Mouse (Mus musculus): Measurements from ENCODE around the gene Trim66. TPM values are rescaled to one million over a fixed set of nuclear protein-coding genes. Genes with fewer than 3 reads are reported as not detected.

Trim66 gene
- polyA plus RNA-seq, 1 experiment from 2014 or later: 0.08 TPM

GRCm38 (mm10) chr7:109480765-109481197 lies 27.2 kb downstream of the Trim66 start:
- Histone ChIP-seq H3K36me3 (no peaks in the 10 kb centered on the region), H3K4me3 (no peak overlapping the region), H3K4me2 (replicated peaks) (peak overlapping the region; percentile 31), H3K9me3 (replicated peaks) (no peaks in the 10 kb centered on the region), H3K4me1 (no peaks in the 10 kb centered on the region), H3K27ac (no peak overlapping the region), H3K27me3 (no peaks in the 10 kb centered on the region), H3K9ac (no peak overlapping the region)
- WGBS: 23% methylated on average over 7 of the region's 7 CpGs
- peak; percentile 66; the same call in 1 of the 2 replicates for ATAC-seq (ENCODE audit: low FRiP score)

GRCm38 (mm10) chr7:109477926-109478325 lies 30.0 kb downstream of the Trim66 start:
- no peaks in the 10 kb centered on the region for H3K9me3 ChIP-seq (replicated peaks)
- no peaks in the 10 kb centered on the region for H3K36me3 ChIP-seq
- no peak for ATAC-seq (ENCODE audit: low FRiP score)
- H3K4me2 ChIP-seq (replicated peaks): no peak overlapping the region
- H3K27me3 ChIP-seq: no peaks in the 10 kb centered on the region
- no peaks in the 10 kb centered on the region for H3K4me1 ChIP-seq
- H3K4me3 ChIP-seq: no peak overlapping the region
- H3K27ac ChIP-seq: no peak overlapping the region
- H3K9ac ChIP-seq: no peak overlapping the region
- 87% methylated on average over 3 of the region's 3 CpGs for WGBS

- Histone ChIP-seq H3K9me3 (replicated peaks) (no peaks in the 10 kb centered on the region), H3K9ac (no peak overlapping the region), H3K27me3 (no peaks in the 10 kb centered on the region), H3K4me1 (peaks cover 8% of the 10 kb centered on the region; the same call in 1 of the 2 replicates), H3K36me3 (no peaks in the 10 kb centered on the region), H3K4me2 (replicated peaks) (no peak overlapping the region), H3K27ac (no peak overlapping the region), H3K4me3 (no peak overlapping the region)
- ATAC-seq (ENCODE audit: low FRiP score): no peak
- WGBS: 76% methylated on average over 4 of the region's 4 CpGs
These were observed 37.2 kb downstream of the Trim66 start for GRCm38 (mm10) chr7:109470700-109471099.

DNA sequence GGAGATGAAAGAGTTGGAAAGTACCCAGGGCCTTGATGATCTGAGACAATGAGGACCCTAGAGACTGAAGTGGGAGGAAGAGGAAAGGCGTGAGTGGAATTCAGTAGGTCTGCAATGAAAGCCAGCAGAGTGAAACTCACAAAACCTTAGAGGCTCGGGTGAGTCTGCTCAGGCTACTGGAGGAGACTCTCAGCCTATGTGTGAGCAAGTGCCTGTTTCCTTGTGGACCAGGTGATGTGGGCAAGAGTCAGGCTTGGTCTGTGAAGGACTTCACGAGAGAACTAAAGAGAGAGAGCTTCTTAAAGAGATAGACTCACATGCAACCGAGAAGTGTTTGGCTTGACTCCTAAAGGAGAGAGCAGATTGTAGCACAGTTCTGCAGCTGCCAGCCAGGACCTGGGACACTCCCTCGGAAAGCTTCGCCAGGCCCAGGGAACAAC lies 39.7 kb downstream of the Trim66 start:
- Histone ChIP-seq H3K4me2 (replicated peaks) (no peak overlapping the region), H3K4me3 (no peak overlapping the region), H3K27me3 (no peaks in the 10 kb centered on the region), H3K9ac (no peak overlapping the region), H3K36me3 (no peaks in the 10 kb centered on the region), H3K4me1 (peaks cover 8% of the 10 kb centered on the region; the same call in 1 of the 2 replicates), H3K9me3 (replicated peaks) (no peaks in the 10 kb centered on the region), H3K27ac (no peak overlapping the region)
- 52% methylated on average over 6 of the region's 6 CpGs for WGBS
- ATAC-seq (ENCODE audit: low FRiP score): no peak

DNA sequence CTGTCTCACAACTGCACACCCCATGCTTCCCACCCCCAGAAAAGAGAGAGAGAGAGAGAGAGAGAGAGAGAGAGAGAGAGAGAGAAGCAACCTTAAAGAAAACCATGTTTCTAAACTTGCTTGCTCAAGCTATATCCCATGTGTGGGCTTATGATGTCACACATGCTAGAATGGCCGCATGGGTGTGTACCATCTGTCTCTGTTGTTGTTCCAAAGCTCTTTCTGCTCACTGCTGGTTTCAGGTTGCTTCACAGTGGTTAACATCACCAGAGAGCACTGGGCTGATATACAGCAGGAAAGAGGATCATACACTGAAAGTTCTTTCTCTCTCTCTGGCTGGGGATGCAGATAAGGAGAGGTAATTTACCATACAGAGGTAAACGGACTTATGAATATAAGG lies 40.3 kb downstream of the Trim66 start:
- no peaks in the 10 kb centered on the region for H3K36me3 ChIP-seq
- H3K27me3 ChIP-seq: no peaks in the 10 kb centered on the region
- H3K4me1 ChIP-seq: peaks cover 8% of the 10 kb centered on the region; the same call in 1 of the 2 replicates
- no peak overlapping the region for H3K9ac ChIP-seq
- no peak for ATAC-seq (ENCODE audit: low FRiP score)
- no peaks in the 10 kb centered on the region for H3K9me3 ChIP-seq (replicated peaks)
- H3K4me3 ChIP-seq: no peak overlapping the region
- no peak overlapping the region for H3K4me2 ChIP-seq (replicated peaks)
- WGBS: 47% methylated on average over 2 of the region's 2 CpGs
- no peak overlapping the region for H3K27ac ChIP-seq

DNA sequence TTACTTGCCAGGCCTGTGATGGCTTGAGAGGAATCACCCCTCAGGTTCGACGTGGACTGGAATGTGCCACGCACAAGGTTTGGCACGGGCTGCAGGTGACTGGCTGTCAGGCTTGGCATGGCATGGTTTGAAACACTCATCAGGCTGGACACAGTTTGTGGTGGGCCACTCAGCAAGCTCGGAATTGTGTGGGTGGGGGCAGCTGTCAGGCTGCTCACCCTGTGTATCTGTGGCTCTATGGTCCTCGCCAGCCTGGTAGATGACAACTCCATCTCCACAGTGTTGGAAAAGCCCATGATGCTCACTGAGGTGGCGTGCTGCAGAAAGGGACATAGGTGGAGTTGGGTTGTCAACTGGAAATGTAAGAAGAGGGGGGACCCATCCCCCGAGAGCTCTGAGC lies 47.2 kb downstream of the Trim66 start:
- Histone ChIP-seq H3K36me3 (no peaks in the 10 kb centered on the region), H3K27me3 (0 out of 2 replicates have a peak, but pooled peaks cover 6% of the 10 kb centered on the region), H3K27ac (no peak overlapping the region), H3K9ac (no peak overlapping the region), H3K4me3 (no peak overlapping the region), H3K4me2 (replicated peaks) (no peak overlapping the region), H3K9me3 (replicated peaks) (no peaks in the 10 kb centered on the region), H3K4me1 (no peaks in the 10 kb centered on the region)
- WGBS: 92% methylated on average over 8 of the region's 8 CpGs
- no peak for ATAC-seq (ENCODE audit: low FRiP score)

DNA sequence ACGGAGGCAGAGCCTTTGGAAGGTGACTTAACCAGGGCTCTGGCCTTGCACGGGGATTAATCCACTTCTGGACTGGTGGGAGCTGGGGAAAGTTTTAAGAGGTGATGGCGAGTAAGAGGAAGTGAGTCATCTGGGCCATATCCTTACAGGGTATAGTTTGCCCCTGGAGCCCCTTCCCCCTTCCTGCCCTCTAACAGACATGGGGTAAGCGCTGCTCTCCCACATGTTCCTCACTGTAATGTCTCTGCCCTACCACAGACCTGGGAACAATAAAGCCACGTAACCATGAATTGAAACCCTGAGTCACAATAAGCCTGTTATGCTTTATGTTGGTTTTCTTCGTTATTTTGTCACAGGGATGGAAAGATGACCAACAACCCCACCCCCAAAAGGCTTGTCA lies 51.4 kb downstream of the Trim66 start:
- no peak overlapping the region for H3K9ac ChIP-seq
- H3K4me1 ChIP-seq: no peaks in the 10 kb centered on the region
- no peaks in the 10 kb centered on the region for H3K9me3 ChIP-seq (replicated peaks)
- 85% methylated on average over 6 of the region's 6 CpGs for WGBS
- no peak overlapping the region for H3K27ac ChIP-seq
- no peaks in the 10 kb centered on the region for H3K36me3 ChIP-seq
- no peak overlapping the region for H3K4me2 ChIP-seq (replicated peaks)
- no peak for ATAC-seq (ENCODE audit: low FRiP score)
- H3K4me3 ChIP-seq: no peak overlapping the region
- H3K27me3 ChIP-seq: 0 out of 2 replicates have a peak, but pooled peaks cover 6% of the 10 kb centered on the region

DNA sequence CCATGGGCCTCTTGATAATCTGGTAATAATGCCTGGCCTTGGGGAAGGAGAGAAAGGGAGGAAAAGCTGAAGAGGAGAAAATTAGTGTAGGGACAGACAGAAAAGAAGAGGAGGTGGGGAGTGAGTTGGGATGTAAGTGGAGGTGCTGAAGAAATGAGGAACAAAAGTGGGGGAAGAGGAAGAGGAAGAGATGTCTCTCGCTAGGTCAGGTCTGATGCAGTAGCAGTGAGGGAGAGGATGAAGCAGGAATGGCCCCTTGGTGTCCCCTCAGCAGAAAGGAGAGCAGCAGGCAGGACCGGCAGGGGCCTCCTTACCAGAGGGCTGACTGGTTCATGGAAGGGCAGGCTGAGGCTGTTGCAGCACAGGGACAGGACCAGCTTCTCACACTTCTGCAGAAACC lies 52.2 kb downstream of the Trim66 start:
- H3K4me3 ChIP-seq: no peak overlapping the region
- no peak overlapping the region for H3K4me2 ChIP-seq (replicated peaks)

DNA sequence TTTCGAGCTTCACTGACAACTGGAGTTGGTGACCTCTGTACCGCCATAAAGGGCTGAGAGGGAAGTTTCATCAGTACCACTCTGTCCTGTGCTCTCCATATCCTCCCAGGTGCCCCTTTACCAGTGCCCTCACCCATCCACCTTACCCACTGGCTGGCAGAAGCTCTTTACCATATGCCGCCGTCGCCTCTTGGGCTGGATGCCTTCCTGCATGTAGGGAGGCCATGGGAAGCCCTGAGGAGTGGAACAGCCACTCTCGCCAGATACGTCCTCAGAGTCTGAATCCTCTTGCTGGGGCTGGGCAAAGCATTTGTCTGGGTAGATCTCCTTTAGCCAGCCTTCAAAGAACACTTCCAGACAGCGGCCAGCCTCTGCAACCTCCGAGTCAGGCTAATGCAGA lies 53.1 kb downstream of the Trim66 start:
- no peak overlapping the region for H3K4me3 ChIP-seq
- WGBS: 91% methylated on average over 9 of the region's 9 CpGs
- no peaks in the 10 kb centered on the region for H3K9me3 ChIP-seq (replicated peaks)
- H3K27me3 ChIP-seq: 0 out of 2 replicates have a peak, but pooled peaks cover 6% of the 10 kb centered on the region
- no peak overlapping the region for H3K4me2 ChIP-seq (replicated peaks)
- no peak overlapping the region for H3K27ac ChIP-seq
- no peak overlapping the region for H3K9ac ChIP-seq
- ATAC-seq (ENCODE audit: low FRiP score): no peak
- H3K36me3 ChIP-seq: no peaks in the 10 kb centered on the region
- H3K4me1 ChIP-seq: no peaks in the 10 kb centered on the region

More for the DNA sequence above, 52.2 kb downstream of the Trim66 start:
- Histone ChIP-seq H3K36me3 (no peaks in the 10 kb centered on the region), H3K27me3 (0 out of 2 replicates have a peak, but pooled peaks cover 6% of the 10 kb centered on the region), H3K9me3 (replicated peaks) (no peaks in the 10 kb centered on the region), H3K9ac (no peak overlapping the region), H3K4me1 (no peaks in the 10 kb centered on the region), H3K27ac (no peak overlapping the region)
- 75% methylated on average over 2 of the region's 2 CpGs for WGBS
- no peak for ATAC-seq (ENCODE audit: low FRiP score)

GRCm38 (mm10) chr7:109448060-109448459 lies 59.9 kb downstream of the Trim66 start:
- Histone ChIP-seq H3K9ac (no peak overlapping the region), H3K9me3 (replicated peaks) (no peaks in the 10 kb centered on the region), H3K27ac (no peak overlapping the region), H3K27me3 (no peaks in the 10 kb centered on the region), H3K4me3 (no peak overlapping the region), H3K4me2 (replicated peaks) (no peak overlapping the region), H3K36me3 (no peaks in the 10 kb centered on the region), H3K4me1 (no peaks in the 10 kb centered on the region)
- 58% methylated on average over 2 of the region's 2 CpGs for WGBS
- ATAC-seq (ENCODE audit: low FRiP score): no peak

DNA sequence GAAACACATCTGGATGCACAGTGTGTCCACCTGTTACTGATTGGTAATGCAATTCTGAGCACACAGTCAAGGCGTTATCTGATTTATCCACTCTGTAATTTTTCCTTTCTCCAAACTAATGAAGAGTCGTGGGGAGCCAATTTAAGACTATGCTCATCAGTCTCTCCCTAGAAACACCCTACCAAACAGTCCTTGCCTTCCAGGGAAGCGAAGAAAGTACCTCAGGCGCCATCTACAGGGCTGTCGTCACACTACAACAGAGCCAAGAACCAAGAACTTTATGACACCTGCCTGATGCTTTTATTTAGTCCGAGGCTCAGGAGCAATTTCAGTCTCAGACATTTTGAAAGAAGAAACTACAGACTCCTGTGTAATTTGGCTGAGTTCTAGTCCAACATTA lies 62.9 kb downstream of the Trim66 start:
- no peaks in the 10 kb centered on the region for H3K36me3 ChIP-seq
- ATAC-seq (ENCODE audit: low FRiP score): no peak
- 11% methylated on average over 6 of the region's 6 CpGs for WGBS
- no peak overlapping the region for H3K4me3 ChIP-seq
- H3K4me1 ChIP-seq: peaks cover 5% of the 10 kb centered on the region; the same call in 1 of the 2 replicates
- no peak overlapping the region for H3K9ac ChIP-seq
- H3K9me3 ChIP-seq (replicated peaks): no peaks in the 10 kb centered on the region
- no peak overlapping the region for H3K4me2 ChIP-seq (replicated peaks)
- H3K27me3 ChIP-seq: no peaks in the 10 kb centered on the region
- no peak overlapping the region for H3K27ac ChIP-seq

GRCm38 (mm10) chr7:109442739-109443138 lies 65.2 kb downstream of the Trim66 start:
- 77% methylated on average over 5 of the region's 5 CpGs for WGBS
- Histone ChIP-seq H3K4me3 (no peak overlapping the region), H3K9ac (no peak overlapping the region), H3K4me1 (peaks cover 18% of the 10 kb centered on the region), H3K36me3 (no peaks in the 10 kb centered on the region), H3K4me2 (replicated peaks) (no peak overlapping the region), H3K9me3 (replicated peaks) (no peaks in the 10 kb centered on the region), H3K27me3 (peaks cover 5% of the 10 kb centered on the region; the same call in 1 of the 2 replicates), H3K27ac (no peak overlapping the region)
- ATAC-seq (ENCODE audit: low FRiP score): no peak

- Histone ChIP-seq H3K27ac (no peak overlapping the region), H3K4me2 (replicated peaks) (peak overlapping the region; percentile 70; the same call in 1 of the 2 replicates)
- WGBS: 87% methylated on average over 9 of the region's 9 CpGs
These were observed 67.2 kb downstream of the Trim66 start for GRCm38 (mm10) chr7:109440697-109441269.

More at GRCm38 (mm10) chr7:109440697-109441269, 67.2 kb downstream of the Trim66 start:
- H3K4me1 ChIP-seq: peaks cover 18% of the 10 kb centered on the region
- no peaks in the 10 kb centered on the region for H3K36me3 ChIP-seq
- ATAC-seq (ENCODE audit: low FRiP score): no peak
- peaks cover 6% of the 10 kb centered on the region; the same call in 1 of the 2 replicates for H3K27me3 ChIP-seq
- H3K9ac ChIP-seq: no peak overlapping the region
- H3K9me3 ChIP-seq (replicated peaks): no peaks in the 10 kb centered on the region
- H3K4me3 ChIP-seq: no peak overlapping the region

Data from hindbrain, embryonic 12.5 days (tissue).